Mouse (Mus musculus): ENCODE data around the gene Pcbd2.
A peak's percentile ranks its signal among the peaks of the same experiment; 100 is the strongest.
"Not testable (repeated sequence)": the region's sequence is repeated elsewhere in the genome, so short reads cannot be mapped to it uniquely, and the experiment has no call there.

The Pcbd2 gene

GRCm38 (mm10) chr13:55727120-55727838 lies at the start of gene Pcbd2:
Gene Pcbd2 (plus strand): TSS chr13:55727368.
- peak; percentile 82 for DNase-seq

DNA sequence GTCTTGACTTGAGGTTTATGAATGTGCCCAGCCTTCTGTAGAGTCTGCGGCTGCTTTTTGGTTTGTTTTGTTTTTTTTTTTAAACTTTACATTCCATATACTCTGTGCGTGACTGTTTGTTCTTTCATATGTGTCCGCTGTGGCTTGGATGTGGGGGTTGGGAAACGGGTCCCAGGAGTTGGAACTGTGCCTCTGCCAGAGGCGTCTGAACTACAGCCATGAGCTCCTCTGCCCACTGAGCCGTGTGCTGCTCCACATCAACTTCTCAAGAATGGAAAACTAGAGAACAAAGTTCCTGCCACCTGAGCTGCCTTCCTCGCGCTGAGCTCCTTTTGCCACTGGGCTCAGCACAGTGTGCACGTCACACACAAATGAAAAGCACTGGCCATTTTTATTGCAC lies 45.0 kb upstream of the Pcbd2 start:
- peak; percentile 52 for DNase-seq

DNA sequence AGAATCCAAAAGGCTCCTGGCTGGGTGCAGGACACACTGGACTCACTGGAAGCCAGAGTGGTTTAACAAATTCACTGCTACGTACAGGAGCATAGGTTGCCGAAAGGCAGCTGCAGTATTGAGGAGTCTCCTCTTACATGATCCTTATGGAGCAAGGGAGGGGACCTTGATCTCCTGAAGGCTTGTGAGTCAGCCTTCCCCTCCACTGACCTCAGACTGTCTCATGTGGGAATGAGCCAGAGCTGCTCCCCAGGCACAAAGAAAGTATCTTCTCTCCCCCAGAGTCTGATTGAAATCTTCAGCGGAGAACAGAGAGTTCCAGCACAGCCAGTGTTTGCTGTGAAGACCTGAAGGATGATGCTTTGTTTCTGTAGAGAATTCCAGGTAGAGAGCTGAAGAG lies 43.6 kb upstream of the Pcbd2 start:
- DNase-seq: no peak

GRCm38 (mm10) chr13:55686107-55686633 lies 41.0 kb upstream of the Pcbd2 start:
- DNase-seq: no peak

GRCm38 (mm10) chr13:55687927-55688602 lies 39.1 kb upstream of the Pcbd2 start:
- no peak for DNase-seq

DNA sequence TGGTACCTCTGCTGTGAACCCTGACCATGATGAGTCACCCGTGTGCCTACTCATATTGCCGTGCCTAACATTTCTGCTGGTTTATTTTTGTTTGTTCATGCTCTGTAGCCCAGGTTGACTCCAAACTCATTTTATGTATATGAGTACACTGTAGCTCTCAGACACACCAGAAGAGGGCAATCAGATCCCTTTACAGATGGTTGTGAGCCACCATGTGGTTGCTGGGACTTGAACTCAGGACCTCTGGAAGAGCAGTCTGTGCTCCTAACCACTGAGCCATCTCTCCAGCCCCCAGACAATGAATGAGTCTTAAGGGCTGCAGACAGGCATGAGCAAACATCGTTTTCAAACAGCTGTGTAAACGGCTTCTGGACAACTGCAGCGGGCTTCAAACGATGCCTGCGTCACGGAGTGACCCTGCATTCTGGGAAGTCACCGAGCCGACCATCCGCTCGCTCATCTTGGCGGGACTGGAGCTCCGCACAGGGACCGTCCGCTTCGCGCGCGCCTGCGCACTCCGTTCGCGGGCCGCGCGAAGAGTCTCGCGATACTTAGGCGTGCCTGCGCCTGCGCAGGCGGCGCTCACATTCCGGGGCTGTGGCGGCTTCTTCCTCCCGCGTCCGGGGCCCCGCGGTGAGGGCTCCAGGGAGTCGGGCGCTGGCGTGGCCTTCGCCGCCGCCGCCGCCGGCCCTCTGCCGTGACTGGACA lies 34.5 kb upstream of the Pcbd2 start, which contains the start of gene B230219D22Rik:
Gene B230219D22Rik, plus strand, starts transcription at position 590 of the 708 bp plus-strand sequence.
- DNase-seq: peak; percentile 88

GRCm38 (mm10) chr13:55693243-55693721 lies 33.9 kb upstream of the Pcbd2 start:
- DNase-seq: no peak

DNA sequence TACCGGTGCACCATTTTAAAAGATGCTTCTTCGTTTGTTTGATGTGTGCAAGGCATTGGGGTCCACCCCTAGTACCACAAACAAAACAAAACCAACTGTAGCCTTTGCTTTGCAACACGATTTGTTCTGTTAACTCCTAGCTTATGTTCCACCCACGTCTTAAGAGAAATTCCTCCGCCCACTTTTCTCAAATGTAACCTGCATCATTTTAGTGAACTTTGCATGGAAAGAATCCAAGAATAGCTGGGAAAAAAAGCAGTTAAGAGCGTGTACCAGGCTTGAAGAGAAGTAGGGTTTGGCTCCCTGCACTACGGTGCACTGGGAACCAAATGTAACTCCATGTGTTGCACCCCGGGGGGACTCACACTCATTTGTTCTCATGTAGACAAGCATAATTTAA lies 33.1 kb upstream of the Pcbd2 start:
- DNase-seq: no peak

DNA sequence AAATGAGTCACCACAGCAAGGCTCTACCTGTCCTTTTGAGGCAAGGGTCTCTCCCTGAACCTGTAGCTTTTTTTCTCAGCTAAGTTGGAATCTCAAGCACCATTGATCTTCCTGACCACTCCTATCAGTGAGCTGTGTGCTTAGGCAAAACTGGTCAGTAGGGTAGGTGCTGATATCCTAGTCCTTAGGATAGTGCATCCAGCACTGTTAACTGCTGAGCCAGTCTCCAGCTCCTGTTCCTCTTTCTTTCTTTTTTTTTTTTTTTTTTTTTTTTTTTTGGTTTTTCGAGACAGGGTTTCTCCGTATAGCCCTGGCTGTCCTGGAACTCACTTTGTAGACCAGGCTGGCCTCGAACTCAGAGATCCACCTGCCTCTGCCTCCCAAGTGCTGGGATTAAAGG lies 31.2 kb upstream of the Pcbd2 start:
- DNase-seq: not testable (repeated sequence)

GRCm38 (mm10) chr13:55704301-55704700 lies 22.9 kb upstream of the Pcbd2 start:
- DNase-seq: no peak

DNA sequence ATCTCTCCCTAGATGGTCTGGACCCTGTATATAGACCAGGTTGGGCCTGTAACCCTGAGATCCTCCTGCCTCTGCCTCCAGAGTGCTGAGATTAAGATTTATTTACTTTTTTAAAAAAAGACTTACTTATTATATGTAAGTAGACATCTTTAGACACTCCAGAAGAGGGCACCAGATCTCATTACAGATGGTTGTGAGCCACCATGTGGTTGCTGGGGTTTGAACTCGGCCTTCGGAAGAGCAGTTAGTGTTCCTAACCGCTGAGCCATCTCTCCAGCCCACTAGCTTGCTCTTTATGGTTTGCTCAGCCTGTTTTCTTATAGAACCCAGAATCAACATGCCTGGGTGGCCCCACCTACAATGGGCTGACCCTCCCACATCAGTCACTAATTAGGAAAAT lies 14.3 kb upstream of the Pcbd2 start:
- DNase-seq: no peak

- peak; percentile 81 for DNase-seq
These were observed 12.5 kb upstream of the Pcbd2 start, which contains the start of gene Txndc15 for GRCm38 (mm10) chr13:55714501-55715166. Gene Txndc15 (plus strand): TSS chr13:55714650.

GRCm38 (mm10) chr13:55715167-55715512 lies 12.0 kb upstream of the Pcbd2 start:
- DNase-seq: peak; percentile 16

- no peak for DNase-seq
These were observed 11.2 kb upstream of the Pcbd2 start for GRCm38 (mm10) chr13:55715908-55716510.

- no peak for DNase-seq
These were observed 5.7 kb upstream of the Pcbd2 start for GRCm38 (mm10) chr13:55721516-55721915.

DNA sequence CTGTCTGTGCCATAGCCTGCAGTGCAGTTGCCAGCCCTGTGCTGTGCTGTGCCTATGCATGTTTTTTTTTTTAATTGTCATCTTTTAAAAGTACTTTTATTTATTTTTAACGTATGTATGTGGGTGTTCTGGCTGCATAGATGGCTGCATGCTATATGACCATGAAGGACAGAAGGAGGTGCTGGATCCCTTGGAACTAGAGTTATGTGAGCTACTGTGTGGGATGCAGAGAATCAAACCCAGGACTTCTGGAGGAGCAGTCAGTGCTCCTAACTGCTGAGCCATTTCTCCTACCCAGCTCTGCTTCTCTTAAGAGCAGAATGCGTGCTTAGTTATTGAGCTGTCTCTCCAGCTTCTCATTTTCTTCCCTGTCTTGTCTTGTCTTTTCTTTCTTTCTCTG lies 5.2 kb upstream of the Pcbd2 start:
- DNase-seq: no peak

- DNase-seq: no peak
These were observed 509 bp upstream of the Pcbd2 start for GRCm38 (mm10) chr13:55726598-55727119.

- peak; percentile 64 for DNase-seq
These were observed 671 bp downstream of the Pcbd2 start for GRCm38 (mm10) chr13:55727839-55728238.

DNA sequence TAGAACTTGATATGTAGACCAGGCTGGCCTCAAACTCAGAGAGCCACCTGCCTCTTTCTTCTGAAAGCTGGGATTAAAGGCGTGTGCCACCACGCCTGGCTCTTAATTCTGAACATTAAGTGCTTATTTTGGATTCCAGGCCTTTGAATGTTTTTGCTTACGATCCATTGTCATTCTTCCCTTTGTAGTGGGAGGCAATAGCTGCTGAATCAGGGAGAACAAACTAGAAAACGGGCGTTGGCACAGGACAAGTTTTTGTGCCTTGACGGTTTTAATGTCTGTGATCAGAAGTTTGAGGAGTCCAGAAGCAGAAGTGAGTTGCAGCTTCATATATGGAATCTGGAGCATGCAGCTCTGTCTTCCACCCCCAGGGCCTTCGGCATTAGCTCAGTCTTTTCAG lies 3.5 kb downstream of the Pcbd2 start:
- DNase-seq: no peak

- no peak for DNase-seq
These were observed 5.0 kb downstream of the Pcbd2 start for GRCm38 (mm10) chr13:55732121-55732520.

DNA sequence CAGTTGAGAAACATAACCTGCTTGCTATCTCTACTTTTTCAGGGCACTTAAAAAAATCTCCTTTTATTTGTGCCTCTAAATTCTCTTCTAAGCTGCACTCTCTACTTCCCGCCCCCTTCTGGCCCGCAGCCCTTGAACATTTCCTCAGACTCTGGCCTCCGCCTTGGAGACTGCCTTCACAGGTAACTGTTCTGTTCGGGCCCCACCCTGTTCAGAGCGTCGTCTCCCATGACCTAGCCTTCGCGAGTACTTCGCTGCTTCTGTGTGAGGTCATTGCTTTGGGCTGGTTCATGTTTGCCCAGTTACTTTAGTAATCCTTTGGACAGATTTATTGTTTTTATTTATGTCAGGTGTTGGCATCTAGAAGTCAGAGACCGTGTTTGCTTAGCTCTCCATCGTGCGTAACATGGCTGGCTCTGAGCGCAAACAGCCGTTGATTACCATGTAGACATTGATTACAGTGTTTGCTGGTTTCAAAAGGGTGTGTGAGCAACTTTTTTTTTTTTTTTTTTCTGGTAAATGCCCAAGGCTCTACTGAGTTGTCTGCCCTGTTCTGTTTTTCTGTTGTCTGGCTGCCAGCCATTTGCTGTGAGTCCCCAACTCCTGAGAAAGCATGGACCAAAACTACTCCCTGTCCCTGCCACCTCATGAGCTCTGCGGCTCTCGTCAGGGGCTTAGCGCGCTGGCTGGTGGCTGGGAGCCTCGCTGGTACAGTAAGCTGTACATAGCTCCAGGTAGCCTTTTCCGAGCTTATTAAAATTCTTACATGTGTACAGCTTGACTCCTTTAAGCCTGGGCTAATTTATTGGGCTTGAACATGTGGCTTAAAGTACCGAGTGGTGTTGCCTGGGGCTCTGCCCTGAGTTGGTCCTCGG lies 6.7 kb downstream of the Pcbd2 start:
- no peak for DNase-seq

Data from kidney, adult 11 months (tissue).